Mouse (Mus musculus): Measurements from ENCODE around the gene Bicral. TPM values are rescaled to one million over a fixed set of nuclear protein-coding genes. Genes with fewer than 3 reads are reported as not detected.
A peak's percentile ranks its signal among the peaks of the same experiment; 100 is the strongest.

Gene Bicral
- polyA plus RNA-seq, 1 experiment from 2014 or later, result 3.5 TPM

GRCm38 (mm10) chr17:46889450-46890084, 31.3 kb upstream of the Bicral start:
- H3K27ac ChIP-seq (ENCODE audit: low read length), result peak overlapping the region; percentile 84
- 0 out of 2 replicates have a peak, but pooled peaks cover 2% of the 10 kb centered on the region for H3K36me3 ChIP-seq (ENCODE audit: control insufficient read depth, insufficient read depth)
- no peaks in the 10 kb centered on the region for H3K27me3 ChIP-seq (ENCODE audit: control insufficient read depth, insufficient read depth, low read length)
- H3K4me3 ChIP-seq (ENCODE audit: low read length), result peak overlapping the region; percentile 63
- under 1% methylated on average over 43 of the region's 44 CpGs for WGBS
- peak; percentile 38 for ATAC-seq (replicated peaks; ENCODE audit: extremely low read depth, insufficient read depth, low FRiP score)
- no peaks in the 10 kb centered on the region for H3K9me3 ChIP-seq (replicated peaks; ENCODE audit: control insufficient read depth, low read length)
- peak overlapping the region; percentile 76 for H3K4me2 ChIP-seq (ENCODE audit: low read depth, low read length)
- H3K4me1 ChIP-seq (ENCODE audit: control insufficient read depth, insufficient read depth, low read length), result peaks cover 31% of the 10 kb centered on the region
- peak overlapping the region; percentile 73 for H3K9ac ChIP-seq (ENCODE audit: low read length)

DNA sequence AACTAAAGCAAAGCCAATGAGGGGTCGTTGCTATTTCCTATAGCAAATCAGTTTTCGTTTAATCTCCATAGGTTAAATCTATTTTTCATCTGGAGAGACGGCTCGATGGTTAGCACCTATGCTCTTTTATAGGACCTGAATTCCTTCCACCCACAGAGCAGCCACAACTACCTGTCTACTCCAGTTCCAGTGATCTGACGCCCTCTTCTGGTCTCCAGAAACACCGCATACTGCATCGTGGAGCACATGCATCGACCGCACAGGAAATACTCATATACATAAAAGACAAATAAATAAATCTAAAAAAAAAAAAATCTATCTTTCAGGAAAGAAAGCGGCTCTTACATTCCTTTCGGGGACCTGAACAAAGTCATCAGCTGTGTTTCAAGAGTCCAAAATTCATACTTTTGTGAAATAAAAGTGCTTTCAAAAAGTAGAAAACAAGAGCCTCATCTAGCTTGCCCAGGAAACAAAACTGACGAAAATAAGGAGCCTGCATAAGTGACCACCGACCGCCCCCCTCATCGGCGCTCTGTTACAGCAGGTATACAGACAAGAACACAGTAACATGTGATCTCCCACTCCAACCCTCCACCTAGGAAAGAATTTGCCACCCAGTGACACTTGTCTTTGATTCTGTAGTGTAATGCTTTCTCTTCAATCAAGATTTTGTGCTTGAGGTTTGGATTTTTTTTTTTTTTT, 30.4 kb upstream of the Bicral start:
- WGBS, result 34% methylated on average over 16 of the region's 16 CpGs
- Histone ChIP-seq H3K9ac (ENCODE audit: low read length) (peak overlapping the region; percentile 73), H3K4me1 (ENCODE audit: control insufficient read depth, insufficient read depth, low read length) (peaks cover 31% of the 10 kb centered on the region), H3K27ac (ENCODE audit: low read length) (peak overlapping the region; percentile 84), H3K27me3 (ENCODE audit: control insufficient read depth, insufficient read depth, low read length) (no peaks in the 10 kb centered on the region), H3K9me3 (replicated peaks; ENCODE audit: control insufficient read depth, low read length) (no peaks in the 10 kb centered on the region), H3K36me3 (ENCODE audit: control insufficient read depth, insufficient read depth) (0 out of 2 replicates have a peak, but pooled peaks cover 2% of the 10 kb centered on the region), H3K4me2 (ENCODE audit: low read depth, low read length) (peak overlapping the region; percentile 76), H3K4me3 (ENCODE audit: low read length) (peak overlapping the region; percentile 63)
- no peak for ATAC-seq (replicated peaks; ENCODE audit: extremely low read depth, insufficient read depth, low FRiP score)

DNA sequence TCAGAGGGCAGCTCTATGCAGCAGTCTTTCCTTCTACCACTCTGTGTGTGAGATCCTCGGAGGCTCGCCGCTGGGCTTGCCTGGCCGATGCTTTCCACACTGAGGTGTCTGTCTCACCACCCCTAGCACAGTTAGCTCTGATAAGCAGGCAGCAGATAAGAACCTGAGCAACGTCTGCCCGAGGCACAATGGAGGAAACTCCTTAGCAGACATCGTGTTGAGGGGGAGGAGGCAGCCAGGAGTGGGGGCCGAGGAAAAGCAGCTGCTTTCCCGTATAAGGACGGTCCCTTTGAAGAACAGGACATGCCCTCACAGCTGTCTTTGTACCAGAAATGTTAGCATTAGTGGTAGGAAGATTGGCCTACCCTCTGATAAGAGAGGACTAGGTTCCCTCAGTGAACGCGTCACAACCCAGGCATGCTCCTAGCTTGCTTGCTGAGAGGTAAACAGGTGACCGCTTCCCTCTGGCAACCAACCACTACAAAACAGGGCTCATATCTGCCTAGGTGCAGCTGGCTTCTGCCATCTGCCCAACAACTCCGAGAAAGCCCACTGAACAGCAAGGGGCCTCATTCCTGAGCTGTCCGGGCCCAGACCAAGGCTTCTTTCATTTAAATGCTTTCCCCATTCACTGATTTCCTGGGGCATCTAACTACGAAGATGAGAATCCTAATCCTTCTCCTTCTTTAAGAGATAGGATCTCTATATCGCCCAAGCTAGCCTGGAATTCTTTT, 27.8 kb upstream of the Bicral start:
- H3K4me1 ChIP-seq (ENCODE audit: control insufficient read depth, insufficient read depth, low read length), result peaks cover 12% of the 10 kb centered on the region
- 22% methylated on average over 17 of the region's 17 CpGs for WGBS
- H3K4me2 ChIP-seq (ENCODE audit: low read depth, low read length), result peak overlapping the region; percentile 16; the same call in 1 of the 2 replicates
- no peaks in the 10 kb centered on the region for H3K36me3 ChIP-seq (ENCODE audit: control insufficient read depth, insufficient read depth)
- H3K9ac ChIP-seq (ENCODE audit: low read length), result peak overlapping the region; percentile 9; the same call in 1 of the 2 replicates
- H3K4me3 ChIP-seq (ENCODE audit: low read length), result no peak overlapping the region
- H3K27me3 ChIP-seq (ENCODE audit: control insufficient read depth, insufficient read depth, low read length), result peaks cover 3% of the 10 kb centered on the region; the same call in 1 of the 2 replicates
- H3K9me3 ChIP-seq (replicated peaks; ENCODE audit: control insufficient read depth, low read length), result no peaks in the 10 kb centered on the region
- ATAC-seq (replicated peaks; ENCODE audit: extremely low read depth, insufficient read depth, low FRiP score), result no peak
- 0 out of 2 replicates have a peak overlapping the region, but pooled peaks have one; percentile 26 for H3K27ac ChIP-seq (ENCODE audit: low read length)

DNA sequence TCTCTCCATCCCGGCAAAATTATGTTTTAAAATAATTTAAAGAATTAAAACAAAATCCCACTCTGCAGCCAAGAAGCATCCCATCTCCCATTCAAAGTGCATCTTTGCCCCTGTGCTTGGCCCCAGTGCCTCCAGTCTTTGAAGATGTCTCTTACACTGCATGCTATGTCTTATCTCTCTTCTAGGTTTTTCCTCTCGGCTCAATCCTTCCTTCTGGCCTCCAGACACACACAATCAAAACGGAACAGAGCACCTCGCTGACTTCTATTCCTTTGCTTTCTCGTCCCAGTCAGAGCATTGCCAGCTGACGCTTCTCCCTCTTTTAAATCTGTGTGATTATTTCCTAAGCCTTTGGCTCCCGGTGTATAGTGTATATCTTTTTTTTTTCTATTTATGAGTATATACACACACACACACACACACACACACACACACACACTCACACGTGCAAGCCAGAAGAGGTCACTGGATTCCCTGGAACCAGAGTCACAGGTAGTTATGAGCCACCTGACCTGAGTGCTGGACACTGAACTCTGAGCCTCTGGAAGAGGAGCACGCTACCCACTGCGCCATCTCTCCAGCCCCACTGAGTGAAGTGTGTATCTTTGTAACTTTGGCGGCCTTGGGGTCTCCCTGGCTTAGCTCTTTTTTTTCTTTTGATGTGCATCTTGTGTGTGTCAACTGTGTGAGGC, 27.1 kb upstream of the Bicral start:
- no peak overlapping the region for H3K9ac ChIP-seq (ENCODE audit: low read length)
- ATAC-seq (replicated peaks; ENCODE audit: extremely low read depth, insufficient read depth, low FRiP score), result no peak
- H3K4me3 ChIP-seq (ENCODE audit: low read length), result no peak overlapping the region
- WGBS, result 53% methylated on average over 11 of the region's 11 CpGs
- H3K4me1 ChIP-seq (ENCODE audit: control insufficient read depth, insufficient read depth, low read length), result peaks cover 12% of the 10 kb centered on the region
- H3K9me3 ChIP-seq (replicated peaks; ENCODE audit: control insufficient read depth, low read length), result no peaks in the 10 kb centered on the region
- H3K27me3 ChIP-seq (ENCODE audit: control insufficient read depth, insufficient read depth, low read length), result peaks cover 3% of the 10 kb centered on the region; the same call in 1 of the 2 replicates
- no peaks in the 10 kb centered on the region for H3K36me3 ChIP-seq (ENCODE audit: control insufficient read depth, insufficient read depth)
- H3K27ac ChIP-seq (ENCODE audit: low read length), result no peak overlapping the region
- peak overlapping the region; percentile 16; the same call in 1 of the 2 replicates for H3K4me2 ChIP-seq (ENCODE audit: low read depth, low read length)

- no peaks in the 10 kb centered on the region for H3K9me3 ChIP-seq (replicated peaks; ENCODE audit: control insufficient read depth, low read length)
- H3K4me2 ChIP-seq (ENCODE audit: low read depth, low read length), result no peak overlapping the region
- no peak overlapping the region for H3K4me3 ChIP-seq (ENCODE audit: low read length)
- no peak overlapping the region for H3K27ac ChIP-seq (ENCODE audit: low read length)
- 93% methylated on average over 6 of the region's 6 CpGs for WGBS
- no peaks in the 10 kb centered on the region for H3K36me3 ChIP-seq (ENCODE audit: control insufficient read depth, insufficient read depth)
- peaks cover 15% of the 10 kb centered on the region for H3K4me1 ChIP-seq (ENCODE audit: control insufficient read depth, insufficient read depth, low read length)
- no peak for ATAC-seq (replicated peaks; ENCODE audit: extremely low read depth, insufficient read depth, low FRiP score)
- peaks cover 3% of the 10 kb centered on the region; the same call in 1 of the 2 replicates for H3K27me3 ChIP-seq (ENCODE audit: control insufficient read depth, insufficient read depth, low read length)
- H3K9ac ChIP-seq (ENCODE audit: low read length), result no peak overlapping the region
Observed at GRCm38 (mm10) chr17:46884766-46885165, 26.5 kb upstream of the Bicral start.

DNA sequence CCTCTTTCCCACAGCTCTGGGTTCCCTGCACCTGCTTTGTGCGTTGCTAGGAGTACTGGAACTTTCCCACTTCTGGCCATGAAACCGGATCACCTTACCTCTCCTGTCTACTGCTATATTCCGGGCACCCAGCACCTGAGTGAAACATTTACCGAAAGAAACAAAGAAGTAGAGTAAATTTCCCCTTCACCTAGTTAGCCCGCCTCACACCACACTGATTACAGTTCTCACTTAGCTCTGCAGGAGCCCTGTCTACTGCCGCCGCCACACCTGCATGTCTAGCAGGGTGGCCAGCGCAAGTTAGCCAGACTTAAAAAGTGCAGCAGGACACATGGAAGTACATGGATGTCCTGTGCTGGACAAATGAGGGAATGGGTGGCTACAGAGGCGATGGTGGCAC, 24.8 kb upstream of the Bicral start:
- H3K27ac ChIP-seq (ENCODE audit: low read length), result no peak overlapping the region
- no peaks in the 10 kb centered on the region for H3K9me3 ChIP-seq (replicated peaks; ENCODE audit: control insufficient read depth, low read length)
- 80% methylated on average over 9 of the region's 9 CpGs for WGBS
- peaks cover 20% of the 10 kb centered on the region for H3K4me1 ChIP-seq (ENCODE audit: control insufficient read depth, insufficient read depth, low read length)
- H3K4me3 ChIP-seq (ENCODE audit: low read length), result no peak overlapping the region
- no peaks in the 10 kb centered on the region for H3K36me3 ChIP-seq (ENCODE audit: control insufficient read depth, insufficient read depth)
- H3K4me2 ChIP-seq (ENCODE audit: low read depth, low read length), result no peak overlapping the region
- H3K27me3 ChIP-seq (ENCODE audit: control insufficient read depth, insufficient read depth, low read length), result peaks cover 3% of the 10 kb centered on the region; the same call in 1 of the 2 replicates
- H3K9ac ChIP-seq (ENCODE audit: low read length), result no peak overlapping the region
- ATAC-seq (replicated peaks; ENCODE audit: extremely low read depth, insufficient read depth, low FRiP score), result no peak

DNA sequence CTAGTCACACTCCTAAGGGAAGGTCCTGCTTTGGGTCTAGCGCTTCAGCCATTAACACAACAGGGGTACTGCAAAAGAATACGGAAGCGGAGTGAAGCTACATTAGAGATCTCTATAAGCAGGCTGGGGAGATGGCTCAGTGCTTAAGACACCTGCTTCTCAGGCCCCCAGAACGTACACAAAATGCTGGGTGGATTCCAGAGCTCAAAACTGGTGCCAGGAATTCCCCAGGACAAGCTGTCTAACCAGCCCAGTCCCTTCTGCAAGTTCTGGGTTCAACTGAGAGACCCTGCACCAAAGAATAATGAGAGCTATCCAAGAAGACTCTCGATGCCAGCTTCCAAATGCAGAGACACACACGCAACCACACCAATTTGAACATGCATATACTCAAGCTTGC, 23.4 kb upstream of the Bicral start:
- no peak for ATAC-seq (replicated peaks; ENCODE audit: extremely low read depth, insufficient read depth, low FRiP score)
- 87% methylated on average over 6 of the region's 6 CpGs for WGBS
- Histone ChIP-seq H3K4me2 (ENCODE audit: low read depth, low read length) (no peak overlapping the region), H3K4me3 (ENCODE audit: low read length) (no peak overlapping the region), H3K9ac (ENCODE audit: low read length) (no peak overlapping the region), H3K27ac (ENCODE audit: low read length) (no peak overlapping the region), H3K36me3 (ENCODE audit: control insufficient read depth, insufficient read depth) (no peaks in the 10 kb centered on the region), H3K27me3 (ENCODE audit: control insufficient read depth, insufficient read depth, low read length) (peaks cover 3% of the 10 kb centered on the region; the same call in 1 of the 2 replicates), H3K9me3 (replicated peaks; ENCODE audit: control insufficient read depth, low read length) (no peaks in the 10 kb centered on the region), H3K4me1 (ENCODE audit: control insufficient read depth, insufficient read depth, low read length) (peaks cover 20% of the 10 kb centered on the region)

DNA sequence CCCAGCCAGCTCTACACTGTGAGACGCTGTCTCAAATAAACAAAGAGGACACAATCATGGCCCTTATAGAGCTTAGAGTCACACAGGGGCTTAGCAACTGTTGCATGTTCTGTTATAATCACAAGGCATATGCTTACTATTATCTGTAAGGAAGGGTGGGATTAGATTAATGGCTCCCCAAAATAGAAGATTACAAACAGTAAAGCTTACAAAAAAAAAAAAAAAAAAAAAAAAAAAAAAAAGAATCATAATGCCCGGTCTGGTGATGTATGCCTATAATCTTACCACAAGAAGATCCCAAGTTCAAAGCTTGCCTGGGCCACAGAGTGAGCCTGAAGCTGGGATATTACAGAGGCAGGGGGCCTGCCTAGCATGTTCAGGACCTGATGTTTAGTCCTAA, 22.0 kb upstream of the Bicral start:
- no peaks in the 10 kb centered on the region for H3K9me3 ChIP-seq (replicated peaks; ENCODE audit: control insufficient read depth, low read length)
- no peak overlapping the region for H3K4me3 ChIP-seq (ENCODE audit: low read length)
- peaks cover 10% of the 10 kb centered on the region for H3K4me1 ChIP-seq (ENCODE audit: control insufficient read depth, insufficient read depth, low read length)
- no peak overlapping the region for H3K4me2 ChIP-seq (ENCODE audit: low read depth, low read length)
- H3K27me3 ChIP-seq (ENCODE audit: control insufficient read depth, insufficient read depth, low read length), result peaks cover 3% of the 10 kb centered on the region; the same call in 1 of the 2 replicates
- no peaks in the 10 kb centered on the region for H3K36me3 ChIP-seq (ENCODE audit: control insufficient read depth, insufficient read depth)
- ATAC-seq (replicated peaks; ENCODE audit: extremely low read depth, insufficient read depth, low FRiP score), result no peak
- H3K27ac ChIP-seq (ENCODE audit: low read length), result peak overlapping the region; percentile 52; the same call in 1 of the 2 replicates
- WGBS, result 61% methylated on average over 2 of the region's 2 CpGs
- 0 out of 2 replicates have a peak overlapping the region, but pooled peaks have one; percentile 10 for H3K9ac ChIP-seq (ENCODE audit: low read length)

Measured in heart, embryonic 16.5 days (tissue).